Mouse (Mus musculus): ENCODE results near the gene Pgc. TPM values are rescaled to one million over a fixed set of nuclear protein-coding genes. Genes with fewer than 3 reads are reported as not detected.

The Pgc gene
- polyA plus RNA-seq, 1 experiment, result not detected

DNA sequence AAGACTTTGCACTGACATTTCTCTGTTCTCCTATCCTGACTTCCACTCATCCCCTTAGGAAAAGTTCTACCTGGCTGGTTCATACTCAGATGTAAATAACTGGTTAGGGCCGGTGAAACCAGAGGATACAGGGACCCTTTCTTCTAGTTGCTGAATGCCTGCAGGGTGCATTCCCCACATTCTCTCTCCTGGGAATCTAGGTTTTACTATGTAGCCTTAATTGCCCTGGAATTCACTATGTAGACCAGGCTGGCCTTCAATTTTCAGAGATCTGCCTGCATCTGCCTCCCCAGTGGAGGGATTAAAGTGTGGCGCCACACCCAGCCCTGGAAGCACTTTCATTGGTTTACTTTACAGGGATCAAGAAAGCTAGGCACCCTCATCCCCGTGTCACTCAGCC lies 55.8 kb downstream of the Pgc start:
- no peak for TF ChIP-seq GATA1 (IDR thresholded peaks at IDR 0.05; ENCODE audit: low read length)

DNA sequence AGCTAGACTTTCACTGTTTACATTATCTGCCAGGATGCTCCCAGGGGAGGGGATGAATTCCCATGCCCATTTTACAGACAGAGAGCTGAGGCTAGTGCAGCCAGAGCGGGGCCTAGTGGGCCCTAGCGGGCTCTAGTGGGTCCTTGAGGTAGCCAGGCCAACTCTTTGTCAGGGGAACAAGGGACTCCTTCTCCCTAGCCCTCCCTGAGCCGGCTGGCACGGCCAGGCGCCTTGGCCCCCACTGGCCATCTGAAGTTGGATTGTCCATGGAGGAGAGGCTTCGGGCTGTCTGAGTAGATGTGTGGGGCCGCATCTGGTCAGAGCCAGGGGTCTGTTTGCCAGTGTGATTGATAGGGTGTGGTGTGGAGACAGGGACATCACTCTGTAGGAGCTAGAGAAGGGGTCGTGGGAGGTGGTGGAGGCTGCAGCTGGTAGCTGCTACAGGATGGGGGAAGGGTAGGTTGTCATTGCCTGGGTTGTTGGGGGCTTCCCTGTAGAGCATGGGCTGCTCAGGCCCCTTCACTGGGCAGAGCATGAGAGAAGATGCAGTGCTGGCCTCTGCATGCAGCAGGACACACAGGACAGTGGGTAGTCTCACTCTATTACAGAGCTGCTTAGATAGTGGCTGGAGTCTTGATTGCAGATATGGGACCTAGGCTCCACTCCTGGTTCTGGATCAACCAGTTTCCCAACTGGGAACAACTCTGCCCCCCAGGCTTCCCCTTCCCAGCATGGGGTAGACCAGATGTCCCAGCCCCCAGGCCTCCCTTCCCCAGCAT lies 57.0 kb downstream of the Pgc start:
- no peak for TF ChIP-seq GATA1 (IDR thresholded peaks at IDR 0.05; ENCODE audit: low read length)

Other genes starting within 250 kb of the Pgc start
- gene Taf8, start 224.6 kb upstream of the Pgc start, polyA plus RNA-seq (2012), result 23.1 and 25.1 TPM in 2 replicates
- 451 and 580 TPM in 2 replicates for gene Ccnd3, start 221.8 kb upstream of the Pgc start, polyA plus RNA-seq (2012)
- 58.2 and 67.0 TPM in 2 replicates for gene Bysl, start 115.3 kb upstream of the Pgc start, polyA plus RNA-seq (2012)
- 6.0 and 7.3 TPM in 2 replicates for gene Med20, start 115.3 kb upstream of the Pgc start, polyA plus RNA-seq (2012)
- 0.11 TPM in 1 of 2 replicates, not detected in the other for gene Gm20517, start 115.3 kb upstream of the Pgc start, polyA plus RNA-seq (2012)
- gene Usp49, start 96.2 kb upstream of the Pgc start, polyA plus RNA-seq (2012), result 15.8 and 20.6 TPM in 2 replicates
- 246 and 348 TPM in 2 replicates for gene Tomm6, start 38.5 kb upstream of the Pgc start, polyA plus RNA-seq (2012)
- 3.2 and 4.1 TPM in 2 replicates for gene Frs3, start 37.8 kb upstream of the Pgc start, polyA plus RNA-seq (2012)
- 0.37 and 0.54 TPM in 2 replicates for gene Gm21981, start 32.4 kb upstream of the Pgc start, polyA plus RNA-seq (2012)
- 5.3 and 5.7 TPM in 2 replicates for gene Prickle4, start 32.1 kb upstream of the Pgc start, polyA plus RNA-seq (2012)
- gene Tfeb, start 10.2 kb downstream of the Pgc start, polyA plus RNA-seq (2012), result 40.1 and 50.4 TPM in 2 replicates
- not detected in 2 replicates for gene Mdfi, start 107.8 kb downstream of the Pgc start, polyA plus RNA-seq (2012)
- gene Foxp4, start 197.8 kb downstream of the Pgc start, polyA plus RNA-seq (2012), result 35.6 and 46.1 TPM in 2 replicates